Mouse (Mus musculus) bone marrow macrophage, adult 2 months (primary cell): Measurements from ENCODE around the gene Fam133b.

Source experiments
- CTCF ChIP-seq: IDR thresholded peaks from 2 replicates; pipeline ENCODE4 v1.5.1; 2012; ENCODE audit warnings: low read depth, mild to moderate bottlenecking, low read length, moderate library complexity
- POLR2A ChIP-seq: IDR thresholded peaks from 2 replicates; pipeline ENCODE4 v1.6.1; 2012; ENCODE audit warnings: mild to moderate bottlenecking, low read depth, low read length, borderline replicate concordance

- no peak for TF ChIP-seq CTCF
- TF ChIP-seq POLR2A: no peak
Observed at GRCm38 (mm10) chr5:3554198-3554597, 10.6 kb downstream of the Fam133b start.
